Mouse (Mus musculus): Measurements from ENCODE around the gene Pga5. TPM values are rescaled to one million over a fixed set of nuclear protein-coding genes. Genes with fewer than 3 reads are reported as not detected.

The Pga5 gene
- total RNA-seq, 1 experiment from 2014 or later, result not detected

Other genes starting within 250 kb of the Pga5 start
- 0.47 TPM in 1 of 2 replicates, not detected in the other for gene Lrrc10b, start 220.6 kb downstream of the Pga5 start, total RNA-seq (2017)
- gene Ppp1r32, start 195.1 kb downstream of the Pga5 start, total RNA-seq (2017), result 2.0 and 2.8 TPM in 2 replicates
- 101 and 126 TPM in 2 replicates for gene Cpsf7, start 152.8 kb downstream of the Pga5 start, total RNA-seq (2017)
- gene Sdhaf2, start 151.9 kb downstream of the Pga5 start, total RNA-seq (2017), result 66.2 and 77.1 TPM in 2 replicates
- 8.7 and 9.3 TPM in 2 replicates for gene Tmem216, start 121.8 kb downstream of the Pga5 start, total RNA-seq (2017)
- 133 and 135 TPM in 2 replicates for gene Cyb561a3, start 100.9 kb downstream of the Pga5 start, total RNA-seq (2017)
- 4.9 and 5.4 TPM in 2 replicates for gene Tmem138, start 100.7 kb downstream of the Pga5 start, total RNA-seq (2017)
- gene Ddb1, start 72.7 kb downstream of the Pga5 start, total RNA-seq (2017), result 201 TPM in 2 replicates
- 4.7 and 7.0 TPM in 2 replicates for gene Tkfc, start 72.4 kb downstream of the Pga5 start, total RNA-seq (2017)
- not detected in 2 replicates for gene Vwce, start 43.9 kb downstream of the Pga5 start, total RNA-seq (2017)
- 21.0 and 25.6 TPM in 2 replicates for gene Vps37c, start 10.7 kb upstream of the Pga5 start, total RNA-seq (2017)
- gene Cd5, start 60.9 kb upstream of the Pga5 start, total RNA-seq (2017), result 16.7 and 18.7 TPM in 2 replicates
- 10.7 and 11.2 TPM in 2 replicates for gene Cd6, start 152.0 kb upstream of the Pga5 start, total RNA-seq (2017)
- gene Slc15a3, start 161.7 kb upstream of the Pga5 start, total RNA-seq (2017), result 54.1 and 61.9 TPM in 2 replicates
- gene Tmem132a, start 191.9 kb upstream of the Pga5 start, total RNA-seq (2017), result 1.5 and 2.1 TPM in 2 replicates
- 11.5 and 17.2 TPM in 2 replicates for gene Tmem109, start 203.9 kb upstream of the Pga5 start, total RNA-seq (2017)
- 32.0 and 58.0 TPM in 2 replicates for gene Prpf19, start 217.2 kb upstream of the Pga5 start, total RNA-seq (2017)
- gene Zp1, start 242.6 kb upstream of the Pga5 start, total RNA-seq (2017), result not detected in 2 replicates